Mouse (Mus musculus): ENCODE data around the gene Kcnh4.

Kcnh4 gene

DNA sequence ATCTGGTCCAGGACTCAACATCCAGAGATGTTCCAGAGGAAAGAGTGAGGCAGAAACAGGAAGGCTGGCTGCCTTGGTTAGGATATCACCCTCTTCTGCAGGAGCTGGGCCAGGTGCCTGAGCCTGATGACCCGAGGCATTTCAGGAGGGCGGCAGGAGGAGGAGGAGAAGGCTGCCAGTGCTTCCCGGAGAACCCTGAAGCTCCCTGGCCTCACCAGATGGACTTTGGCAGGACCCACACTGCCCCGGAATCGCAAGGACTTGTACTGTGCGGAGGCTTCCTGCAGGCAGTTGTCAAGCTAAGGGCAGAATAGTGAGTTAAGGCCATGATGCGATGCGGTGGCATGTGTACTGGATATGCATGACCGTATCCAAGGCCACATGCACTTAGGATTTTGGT, 7.0 kb upstream of the Kcnh4 start:
- DNase-seq (ENCODE audit: low spot score in 2 of 2) = no peak

DNA sequence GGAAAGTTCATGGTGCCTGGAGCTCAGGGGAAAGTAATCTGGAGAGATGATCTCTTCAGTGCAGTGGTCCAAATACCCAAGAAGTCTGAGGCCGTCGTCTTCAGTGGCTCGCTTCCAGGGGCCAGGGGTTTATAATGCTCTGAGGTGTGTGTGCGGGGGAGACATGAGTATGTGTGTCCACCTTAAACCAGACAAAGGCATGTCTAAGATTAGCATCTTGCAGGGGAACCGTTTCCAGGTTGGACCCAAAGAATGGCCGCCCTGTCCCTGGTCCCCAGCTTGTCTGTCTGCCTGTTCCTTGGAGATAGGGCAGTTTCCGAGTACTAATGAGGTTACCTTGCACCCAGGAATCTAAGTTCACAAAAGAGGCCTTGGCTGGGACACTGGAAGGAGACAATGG, 3.1 kb upstream of the Kcnh4 start, which contains the start of gene Hcrt:
Hcrt (minus strand) TSS at position 101 of the 400 bp plus-strand sequence.
- DNase-seq (ENCODE audit: low spot score in 2 of 2) = no peak

DNA sequence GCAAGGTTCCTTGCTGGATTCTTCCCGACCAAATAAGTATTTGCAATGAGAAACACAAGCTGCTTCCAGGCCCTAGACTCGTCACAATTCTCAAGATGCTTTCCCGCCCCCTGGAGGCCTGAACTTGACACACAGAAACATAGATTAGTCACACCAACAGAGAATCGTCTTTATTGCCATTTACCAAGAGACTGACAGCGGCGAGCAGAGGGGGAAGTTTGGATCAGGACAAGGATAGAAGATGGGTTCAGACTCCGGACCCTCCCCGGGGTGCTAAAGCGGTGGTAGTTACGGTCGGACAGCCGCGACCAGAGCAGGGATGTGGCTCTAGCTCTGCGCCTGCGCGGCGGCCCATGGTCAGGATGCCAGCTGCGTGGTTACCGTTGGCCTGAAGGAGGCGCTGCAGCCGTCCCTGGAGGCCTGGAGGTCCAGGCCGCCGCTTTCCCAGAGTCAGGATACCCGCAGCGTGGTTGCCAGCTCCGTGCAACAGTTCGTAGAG, 1.9 kb upstream of the Kcnh4 start:
- peak; percentile 70 to 86 for DNase-seq (ENCODE audit: low spot score in 2 of 2)

DNA sequence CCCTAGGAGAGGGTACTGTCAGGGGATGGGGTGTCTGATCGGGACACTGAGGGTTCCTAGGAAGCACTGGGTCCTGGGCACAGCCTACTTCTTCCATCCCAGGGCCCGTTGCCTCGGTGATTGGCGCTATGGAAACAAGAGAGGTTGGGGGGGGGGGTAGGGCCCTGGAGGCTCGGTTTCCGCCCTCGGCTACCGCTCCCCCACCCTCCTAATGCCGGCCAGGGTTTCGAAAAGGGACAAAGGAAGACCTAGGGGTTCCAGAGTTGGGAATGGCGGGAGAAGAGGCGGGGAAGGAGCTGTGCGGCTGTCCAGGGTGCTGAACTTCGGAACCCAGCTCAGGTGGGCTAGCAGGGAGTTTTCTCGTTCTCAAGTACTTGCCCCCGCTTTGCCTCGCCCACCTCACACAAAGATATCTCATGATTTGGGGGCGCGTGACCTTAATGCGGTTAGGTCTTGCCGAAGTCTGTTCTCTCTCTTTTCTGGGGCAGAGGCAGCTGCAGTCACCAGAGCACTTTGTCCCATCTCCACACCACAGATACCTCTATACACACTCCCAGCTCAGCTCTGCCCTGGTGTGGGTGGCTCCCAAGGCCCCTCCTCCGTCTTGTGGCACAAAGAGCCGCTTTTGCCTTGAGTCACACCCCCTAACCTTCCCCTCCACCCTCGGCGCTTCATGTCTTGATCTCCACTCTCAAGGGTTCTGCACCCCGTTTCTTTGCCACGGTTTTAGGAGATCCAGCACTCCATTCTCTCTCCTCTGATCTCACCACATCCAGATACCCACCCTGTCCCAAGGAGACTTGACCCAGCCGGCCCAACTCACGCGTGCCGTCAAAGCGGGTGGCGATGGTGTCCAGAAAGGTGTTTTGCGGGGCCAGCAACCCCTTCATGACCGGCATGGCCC, 783 bp downstream of the Kcnh4 start:
- peak in 1 of 2 experiments; percentile 37 for DNase-seq (ENCODE audit: low spot score in 2 of 2)

DNA sequence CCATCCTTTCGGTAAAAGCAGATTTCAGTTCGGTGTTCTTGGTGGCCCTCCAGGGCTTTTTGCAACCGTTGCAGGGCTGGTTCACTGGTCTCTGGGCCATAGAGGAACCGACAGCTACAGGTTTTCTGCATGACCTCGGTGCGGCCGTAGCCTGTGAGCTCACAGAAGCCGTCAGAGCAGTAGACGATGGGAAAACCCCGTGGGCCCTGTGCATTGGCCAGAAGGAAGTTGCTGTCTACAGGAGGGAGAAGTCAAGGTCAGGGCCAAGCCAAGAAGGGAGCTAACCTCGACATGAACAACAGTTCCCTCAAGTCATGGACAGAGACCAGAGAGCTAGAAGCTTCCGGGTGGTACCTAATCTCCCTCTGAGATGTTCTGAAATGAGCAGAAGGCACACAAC, 2.2 kb downstream of the Kcnh4 start:
- DNase-seq (ENCODE audit: low spot score in 2 of 2) = no peak

DNA sequence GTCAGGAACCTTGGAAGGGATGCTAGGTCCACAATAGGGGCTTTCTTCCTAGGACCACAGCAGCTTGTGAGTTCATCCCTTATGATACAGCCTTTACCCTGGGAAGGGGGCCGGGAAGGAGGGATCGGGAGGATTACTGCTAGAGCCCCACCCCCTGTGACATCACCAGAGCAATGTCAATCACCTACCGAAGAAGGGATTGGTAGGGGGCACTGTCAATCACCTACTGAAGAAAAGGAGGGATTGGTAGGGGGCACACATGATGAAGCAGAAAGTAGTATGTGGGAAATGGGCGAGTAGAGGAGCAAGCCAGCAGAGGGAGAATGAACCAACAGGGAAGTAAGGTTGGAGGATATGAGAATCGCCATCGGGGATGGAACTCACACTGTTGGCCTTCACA, 3.3 kb downstream of the Kcnh4 start:
- no peak for DNase-seq (ENCODE audit: low spot score in 2 of 2)

DNA sequence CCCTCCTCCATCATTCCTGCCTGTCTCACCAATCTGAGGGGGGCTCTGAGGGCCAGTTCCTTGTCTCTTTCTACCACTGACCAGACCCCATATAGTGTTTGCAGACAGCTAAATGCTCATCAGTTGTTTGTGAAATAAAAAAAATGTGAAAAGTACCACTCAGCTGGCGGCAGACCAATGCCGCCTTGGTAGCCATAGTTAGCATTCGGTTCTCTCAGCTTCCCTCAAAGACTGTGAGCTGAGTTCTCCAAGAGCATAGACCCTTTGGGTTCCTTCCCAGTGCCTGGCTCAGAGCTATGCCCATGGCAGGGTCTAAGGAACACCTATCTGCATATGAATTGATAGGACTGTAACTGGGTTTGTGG, 5.1 kb downstream of the Kcnh4 start:
- no peak for DNase-seq (ENCODE audit: low spot score in 2 of 2)

DNA sequence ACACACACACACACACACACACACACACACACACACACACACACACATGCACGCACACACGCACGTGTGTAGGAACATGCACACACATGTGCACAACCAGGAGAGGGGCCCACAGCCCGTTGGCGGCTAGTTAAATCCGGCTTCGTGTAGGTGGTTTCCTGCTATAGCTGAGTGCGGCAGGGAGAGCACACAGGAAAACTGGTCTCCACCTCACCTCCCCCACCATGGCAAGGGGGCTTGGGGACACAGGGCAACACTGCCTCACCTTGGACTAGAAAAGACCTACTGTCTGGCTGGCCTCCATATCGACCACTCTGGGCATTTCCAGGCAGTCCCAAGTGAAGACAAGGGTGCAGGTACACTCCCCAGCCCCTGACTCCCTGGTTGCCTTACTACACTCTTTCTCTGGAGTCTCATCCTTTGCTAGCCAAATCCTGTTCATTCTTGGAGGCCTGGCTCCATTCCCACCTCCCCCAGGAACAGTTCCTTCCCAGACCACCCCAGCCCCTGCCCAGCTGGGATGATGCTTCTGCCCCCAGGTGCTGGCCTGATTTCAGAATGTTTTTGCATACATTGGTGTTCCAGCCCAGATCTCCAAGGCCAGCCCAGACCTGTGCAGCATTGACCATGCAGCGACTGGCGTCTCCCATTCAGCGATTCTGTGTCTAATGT, 5.6 kb downstream of the Kcnh4 start:
- DNase-seq (ENCODE audit: low spot score in 2 of 2) = peak; percentile 47 to 64

DNA sequence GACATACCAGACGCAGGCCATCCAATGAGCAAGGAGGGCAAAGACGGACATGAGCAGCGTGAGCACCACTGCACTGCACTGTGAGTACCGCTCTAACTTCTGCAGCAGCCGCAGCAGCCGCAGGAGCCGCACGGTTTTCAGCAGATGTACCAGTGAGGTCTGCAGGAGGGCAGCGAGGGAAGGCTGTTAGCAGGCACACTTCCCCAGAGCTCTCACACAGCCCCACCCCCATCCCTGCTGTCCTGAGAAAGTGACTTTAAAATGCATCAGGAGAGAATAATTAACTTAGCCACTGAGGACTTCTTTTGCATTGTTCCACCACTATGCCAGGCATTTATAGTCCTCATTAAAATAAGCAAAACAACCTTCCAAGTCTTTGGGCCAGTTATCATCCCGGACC, 7.4 kb downstream of the Kcnh4 start:
- DNase-seq (ENCODE audit: low spot score in 2 of 2) = no peak

DNA sequence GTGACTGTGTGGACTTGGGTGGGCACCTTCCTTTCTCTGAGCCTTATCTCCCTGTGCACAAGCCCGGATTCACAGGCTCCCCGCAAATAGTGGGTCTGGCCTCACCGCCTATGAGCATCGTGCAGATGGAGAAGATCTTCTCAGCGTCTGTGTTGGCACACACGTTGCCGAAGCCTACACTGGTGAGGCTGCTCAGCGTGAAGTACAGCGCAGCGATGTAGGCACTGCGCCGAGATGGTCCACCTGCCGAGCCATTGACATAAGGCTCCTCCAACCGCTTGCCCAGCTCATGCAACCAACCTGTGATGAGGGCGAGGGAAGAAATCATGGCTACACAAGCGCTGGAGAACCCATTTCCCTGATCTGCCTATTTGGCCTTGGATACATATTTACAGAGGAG, 9.6 kb downstream of the Kcnh4 start:
- no peak for DNase-seq (ENCODE audit: low spot score in 2 of 2)

DNA sequence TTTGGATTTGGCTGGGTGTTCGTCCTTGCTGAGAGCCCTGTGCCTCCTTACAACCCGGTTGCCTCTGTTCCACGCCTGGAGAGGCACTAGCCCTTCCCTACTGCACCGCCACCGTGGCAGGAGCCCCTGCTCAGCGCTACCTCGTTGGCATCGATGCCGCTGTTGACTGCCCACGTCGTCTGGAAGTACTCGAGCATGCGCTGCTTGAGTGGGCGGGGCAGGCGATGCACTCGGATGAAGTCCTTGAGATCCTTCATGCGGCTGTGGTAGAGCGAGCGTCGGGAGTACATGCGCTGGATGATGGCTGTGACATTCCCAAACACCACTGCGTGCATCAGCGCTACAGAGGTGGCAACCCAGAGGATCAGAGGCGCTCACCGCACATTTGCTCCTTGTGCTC, 10.3 kb downstream of the Kcnh4 start:
- DNase-seq (ENCODE audit: low spot score in 2 of 2) = no peak

DNA sequence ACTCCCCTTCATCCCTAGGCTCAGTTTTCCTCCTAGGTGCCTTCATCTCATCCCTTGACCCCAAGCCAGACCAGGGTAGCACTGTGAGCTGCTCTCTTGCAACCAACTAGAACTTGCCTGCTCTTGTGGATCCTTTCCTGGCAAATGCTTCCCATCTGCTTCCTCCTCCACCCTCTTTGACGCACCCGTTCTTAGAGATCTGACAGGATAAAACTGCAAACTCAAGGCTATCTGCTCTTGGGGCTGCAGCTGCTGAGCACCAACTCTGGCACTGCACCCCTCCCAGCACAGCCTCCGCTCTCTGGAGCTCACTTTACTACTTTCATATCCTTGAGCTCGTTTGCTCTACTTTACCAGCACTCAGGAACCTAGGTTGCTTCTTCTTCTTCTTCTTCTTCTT, 11.1 kb downstream of the Kcnh4 start:
- no peak for DNase-seq (ENCODE audit: low spot score in 2 of 2)

DNA sequence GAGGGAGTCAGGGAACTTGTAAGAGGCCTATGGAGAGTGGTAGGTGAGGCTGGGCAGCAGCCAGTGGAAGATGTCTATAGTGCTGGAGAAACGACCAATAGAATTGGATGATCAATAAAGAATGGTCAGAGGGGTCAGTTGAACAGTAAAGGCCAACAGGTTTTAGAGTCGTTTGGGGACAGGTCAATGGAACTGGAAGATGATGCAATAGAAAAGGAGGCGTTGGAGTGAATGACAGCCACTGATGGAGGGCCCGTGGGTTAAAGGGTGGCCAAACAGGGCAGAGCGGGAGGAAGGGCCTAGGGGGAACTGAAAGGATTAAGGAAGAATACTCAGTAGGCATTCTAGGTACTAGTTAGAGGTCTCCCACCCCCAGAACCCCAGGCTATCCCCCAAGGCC, 12.6 kb downstream of the Kcnh4 start:
- no peak for DNase-seq (ENCODE audit: low spot score in 2 of 2)

DNA sequence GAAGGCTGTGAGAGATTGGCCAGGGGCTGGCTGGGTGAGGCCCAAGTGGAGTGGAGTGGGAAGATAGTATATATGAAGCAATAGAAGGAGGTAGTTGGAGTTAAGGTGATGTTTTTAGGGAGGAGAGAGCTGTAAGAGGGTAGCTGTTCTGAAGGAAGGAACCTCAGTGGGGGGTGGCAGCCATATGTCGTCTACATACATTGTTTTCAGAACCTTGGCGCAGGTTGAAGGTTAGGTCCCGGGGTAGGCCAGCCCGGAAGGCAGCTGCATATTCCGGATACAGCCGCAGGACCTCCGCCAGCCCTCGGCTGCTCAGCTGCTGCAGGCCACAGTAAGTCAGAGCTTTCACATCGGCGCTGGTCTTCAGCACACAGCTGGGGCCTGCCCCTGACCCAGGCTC, 13.2 kb downstream of the Kcnh4 start:
- DNase-seq (ENCODE audit: low spot score in 2 of 2) = no peak

DNA sequence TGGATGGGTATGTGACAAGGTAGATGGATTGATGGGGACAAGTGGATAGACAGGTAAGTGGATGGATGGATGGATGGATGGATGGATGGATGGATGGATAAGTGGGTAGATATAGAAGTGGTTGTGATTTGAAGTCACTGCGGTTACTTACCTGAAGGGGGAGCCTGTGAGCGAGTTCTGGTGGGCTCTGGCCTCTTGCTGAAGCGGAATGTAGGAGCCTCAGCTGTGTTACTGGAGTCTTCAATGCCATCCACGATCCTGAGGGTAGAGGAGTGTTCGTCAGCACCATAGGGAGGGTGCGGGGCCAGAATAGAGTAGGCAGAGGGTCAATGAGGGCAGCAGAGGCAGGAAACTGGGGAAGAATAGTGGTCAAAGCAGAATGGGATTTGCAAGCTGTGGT, 14.7 kb downstream of the Kcnh4 start:
- no peak for DNase-seq (ENCODE audit: low spot score in 2 of 2)

DNA sequence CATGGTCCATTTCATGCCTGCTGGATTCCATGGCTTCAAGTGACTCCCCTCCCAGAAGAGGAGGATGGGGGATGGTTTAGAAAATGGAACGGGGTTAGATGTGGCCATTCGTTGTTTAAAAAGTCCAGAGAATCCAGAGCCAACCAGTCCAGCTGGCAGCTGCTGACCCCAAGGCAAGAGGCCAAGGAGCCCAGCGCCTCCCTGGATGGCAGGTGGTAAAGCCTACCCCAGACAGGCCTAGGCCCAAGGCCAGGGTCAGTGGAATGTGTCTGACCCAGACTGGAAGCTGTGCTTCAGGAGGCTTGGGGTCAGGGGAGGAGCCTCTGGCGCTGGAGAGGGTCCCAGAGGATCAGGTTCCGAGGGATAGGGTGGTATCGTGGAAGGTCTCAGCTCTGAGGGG, 18.4 kb downstream of the Kcnh4 start:
- DNase-seq (ENCODE audit: low spot score in 2 of 2) = no peak

DNA sequence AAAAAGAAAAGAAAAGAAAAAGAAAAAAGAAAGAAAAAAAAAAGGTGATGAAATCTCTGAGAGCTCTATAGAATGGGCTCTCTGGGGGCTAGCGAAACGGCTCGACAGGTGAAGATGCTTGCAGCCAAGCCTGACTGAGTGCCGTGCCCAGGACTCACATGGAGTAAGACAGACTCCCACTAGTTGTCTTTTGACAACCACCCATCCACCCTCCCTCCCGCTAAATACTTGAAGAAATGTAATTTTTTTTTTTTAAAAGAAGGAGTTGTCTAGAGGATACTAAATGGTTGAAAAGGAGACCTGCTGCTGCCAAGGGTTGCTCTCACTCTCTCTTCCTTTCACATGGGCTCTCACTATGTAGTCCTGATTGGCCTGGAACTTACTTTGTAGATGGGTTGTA, 21.0 kb downstream of the Kcnh4 start:
- no peak for DNase-seq (ENCODE audit: low spot score in 2 of 2)

DNA sequence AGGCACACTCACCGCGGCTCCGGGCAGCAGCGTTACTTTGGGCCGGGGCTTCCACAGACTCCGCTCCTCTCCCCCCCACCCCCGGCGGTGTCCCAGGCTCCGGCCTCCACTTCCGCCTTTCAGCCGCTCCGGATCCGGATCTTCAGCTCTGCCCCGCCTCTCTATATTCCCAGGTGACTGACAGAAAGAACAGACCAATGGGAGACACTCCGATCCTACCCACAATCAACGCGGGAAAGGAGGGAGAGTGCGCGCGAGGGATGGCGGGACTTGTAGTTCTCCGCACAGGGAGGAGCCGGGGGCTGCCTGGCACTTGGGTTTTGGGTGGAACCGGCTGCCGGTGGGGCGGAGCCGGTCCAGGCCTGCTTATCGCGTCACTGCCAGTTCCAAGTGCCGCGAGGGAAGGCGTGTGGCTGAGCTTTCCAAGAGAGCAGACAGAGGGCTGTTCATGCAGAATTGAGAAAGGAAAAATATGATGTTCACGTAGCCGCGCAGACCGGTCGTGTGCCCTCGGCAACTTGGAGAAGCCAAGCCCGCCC, 21.6 kb downstream of the Kcnh4 start, which contains the start of gene Rab5c:
Rab5c (minus strand) TSS at position 150 of the 539 bp plus-strand sequence.
- DNase-seq (ENCODE audit: low spot score in 2 of 2) = peak; percentile 98 to 99

DNA sequence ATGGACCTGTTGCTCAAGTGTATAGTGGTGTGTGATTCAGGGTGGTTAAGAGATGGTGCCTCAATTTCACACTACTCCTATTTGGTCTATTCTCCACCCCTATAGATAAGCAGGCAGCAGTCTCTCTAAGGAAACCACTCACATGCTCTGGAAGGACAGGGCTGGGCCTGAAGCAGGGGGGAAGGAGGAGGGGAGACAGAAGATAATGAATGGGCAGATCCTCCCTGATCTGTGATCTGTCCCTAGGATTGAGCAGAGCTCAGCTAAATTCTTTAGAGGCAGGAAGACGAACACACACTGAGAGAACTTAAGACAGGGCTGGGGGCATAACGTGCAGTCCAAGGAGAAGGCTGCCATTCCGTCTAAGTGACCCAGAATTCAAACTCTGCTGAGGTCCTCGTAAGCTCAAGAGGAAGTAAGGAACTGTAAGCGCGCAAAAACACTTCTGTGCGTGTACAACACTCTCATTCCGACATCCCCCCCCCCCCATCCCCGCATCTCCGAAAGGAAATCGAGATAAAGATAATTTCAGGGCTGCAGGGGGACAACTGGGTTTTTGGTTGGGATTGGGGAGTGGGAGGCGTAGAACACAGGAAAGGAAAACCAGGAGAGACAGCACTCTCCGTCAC, 22.5 kb downstream of the Kcnh4 start:
- DNase-seq (ENCODE audit: low spot score in 2 of 2) = no peak

DNA sequence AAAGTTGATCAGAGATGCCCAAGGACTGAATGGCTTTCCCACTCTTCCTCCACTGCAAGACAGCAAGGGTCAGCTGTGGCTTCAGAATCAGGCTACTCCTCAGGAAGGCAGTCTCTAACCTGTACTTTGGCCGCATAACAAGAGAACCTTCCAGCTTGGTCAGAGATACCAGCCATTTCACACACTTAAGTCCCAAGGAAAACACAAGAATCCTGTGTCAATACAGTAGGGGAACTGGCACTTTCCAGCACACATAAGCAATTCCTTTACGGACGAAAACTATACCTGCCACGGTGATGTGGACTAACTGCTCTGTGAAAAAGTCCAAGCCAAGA, 23.0 kb downstream of the Kcnh4 start:
- DNase-seq (ENCODE audit: low spot score in 2 of 2) = no peak

DNA sequence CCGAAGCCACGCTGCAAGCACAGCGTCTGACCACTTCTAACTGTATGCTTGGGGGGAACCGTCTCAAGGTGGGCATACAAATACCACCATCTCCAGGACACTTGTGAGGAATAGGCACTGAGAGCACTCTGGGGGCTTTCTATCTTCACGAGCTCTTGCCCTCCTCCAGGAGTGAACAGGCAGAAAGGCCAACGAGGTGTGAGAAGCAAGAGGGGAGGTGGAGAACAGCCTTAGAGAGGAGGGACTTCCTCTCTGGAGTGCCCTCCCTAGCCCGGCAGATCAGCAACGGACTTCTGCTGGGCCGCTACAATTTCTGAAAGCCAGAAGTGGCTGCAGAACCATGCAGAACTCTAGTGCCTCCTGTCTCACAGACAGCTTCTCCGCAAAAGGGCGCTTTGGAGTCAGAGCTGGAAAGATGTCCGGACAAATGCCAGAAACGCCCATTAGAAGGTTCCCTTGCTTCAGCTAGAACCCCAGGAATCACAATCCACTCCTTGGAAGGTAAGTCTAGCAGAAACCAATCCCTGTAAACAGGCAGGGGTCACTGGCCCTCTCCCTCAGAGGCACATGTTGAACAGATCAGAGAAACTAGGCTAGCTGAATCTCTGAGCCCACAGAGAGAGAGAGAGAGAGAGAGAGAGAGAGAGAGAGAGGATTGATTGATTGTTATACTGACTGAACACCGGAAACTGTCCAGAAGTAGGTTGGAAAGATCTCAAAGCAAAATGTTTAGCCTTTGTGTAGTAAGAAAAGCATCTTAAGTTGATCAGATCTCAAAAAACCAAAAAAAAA, 23.6 kb downstream of the Kcnh4 start:
- DNase-seq (ENCODE audit: low spot score in 2 of 2) = no peak
